Mouse (Mus musculus): ENCODE results near the gene Cbwd1.
A peak's percentile ranks its signal among the peaks of the same experiment; 100 is the strongest.
"Not testable (repeated sequence)": the region's sequence is repeated elsewhere in the genome, so short reads cannot be mapped to it uniquely, and the experiment has no call there.

Cbwd1 gene

DNA sequence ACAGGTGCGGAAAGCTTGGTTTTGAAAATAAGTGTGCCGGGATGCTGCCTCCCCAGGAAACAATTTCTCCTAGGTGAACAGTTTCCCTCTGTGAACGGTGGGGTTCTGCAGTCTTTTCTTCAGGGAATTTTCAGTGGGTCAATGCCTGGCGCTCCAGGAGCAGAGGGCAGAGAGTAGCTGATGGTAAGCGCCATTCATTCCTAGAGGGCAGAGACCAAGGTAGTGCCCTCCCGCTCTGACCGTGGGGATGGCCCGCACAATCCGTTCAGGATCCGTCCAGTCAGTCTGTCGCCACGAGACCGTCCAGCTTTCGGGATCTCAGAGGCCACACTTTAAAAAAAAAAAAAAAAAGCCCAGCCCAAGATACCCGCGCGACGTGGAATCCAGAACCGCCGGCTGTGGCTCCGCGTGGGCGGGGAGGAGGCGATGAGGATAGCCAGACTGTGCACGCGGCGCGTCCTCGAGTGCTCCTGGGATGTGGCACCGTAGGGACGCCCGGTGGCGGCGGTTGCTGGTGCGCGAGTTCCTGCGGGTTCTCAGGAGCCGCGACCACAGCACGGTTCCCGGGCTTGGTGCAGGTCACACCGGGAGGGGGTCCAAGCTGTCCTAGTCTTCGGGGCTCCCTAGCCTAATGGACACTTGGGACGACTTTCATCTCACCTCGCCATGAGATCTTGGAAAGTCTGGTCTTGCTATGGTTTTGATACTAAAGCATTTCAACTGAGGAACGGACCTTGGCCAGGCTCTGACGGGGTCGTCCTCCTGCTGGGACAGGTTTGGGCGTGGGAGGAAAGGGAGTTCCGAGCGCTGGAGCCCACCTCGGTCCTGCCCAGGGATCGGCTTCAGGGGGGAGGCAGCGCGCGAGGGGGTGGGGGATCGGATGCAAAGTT lies 64.2 kb downstream of the Cbwd1 start:
- no peak for DNase-seq (ENCODE audit: low spot score in 2 of 2)

DNA sequence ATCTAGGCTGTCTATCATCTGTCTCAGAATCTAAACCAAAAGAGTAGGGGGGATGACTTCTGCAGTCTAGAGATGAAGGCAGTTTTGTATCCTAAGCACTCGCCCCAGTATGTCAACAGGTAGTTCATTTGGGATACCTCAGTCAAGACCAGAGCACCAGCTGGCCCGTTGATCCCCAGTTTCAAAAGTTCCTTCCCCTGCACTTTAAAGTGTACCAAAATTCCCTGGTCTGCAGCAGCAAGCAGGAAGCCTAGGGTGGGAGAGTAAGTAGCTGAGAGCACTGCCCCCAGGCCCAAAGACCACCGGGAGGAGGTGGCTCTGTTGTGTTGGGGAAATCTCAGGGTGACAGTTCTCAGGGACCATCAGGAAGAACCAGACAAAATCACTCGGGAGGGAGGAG lies 64.9 kb downstream of the Cbwd1 start:
- DNase-seq (ENCODE audit: low spot score in 2 of 2): no peak

DNA sequence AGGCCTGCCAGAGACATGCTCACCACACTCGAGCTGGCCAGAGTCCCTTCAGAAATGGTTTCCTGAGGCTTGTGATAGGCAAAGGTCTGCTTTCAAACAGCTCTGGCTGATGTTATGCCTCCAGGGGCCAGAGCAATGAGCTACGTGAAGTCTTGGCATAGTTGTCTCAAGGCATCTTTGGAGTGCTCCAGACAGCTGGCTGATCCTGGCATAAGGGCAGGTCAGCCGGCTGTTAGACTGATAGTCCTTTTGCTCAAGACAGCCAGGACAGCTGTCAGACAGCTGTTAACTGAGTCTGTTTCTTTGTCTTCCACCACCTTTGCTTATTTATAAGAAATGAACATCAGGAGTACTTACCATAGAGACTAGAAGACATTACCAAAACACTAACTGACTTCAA lies 74.5 kb downstream of the Cbwd1 start:
- DNase-seq (ENCODE audit: low spot score in 2 of 2): no peak

GRCm38 (mm10) chr19:24885504-24885903 lies 75.9 kb downstream of the Cbwd1 start:
- peak in 1 of 2 experiments; percentile 19 for DNase-seq (ENCODE audit: low spot score in 2 of 2)

- no peak for DNase-seq (ENCODE audit: low spot score in 2 of 2)
These were observed 80.2 kb downstream of the Cbwd1 start for GRCm38 (mm10) chr19:24881237-24881636.

GRCm38 (mm10) chr19:24875129-24875870 lies 86.1 kb downstream of the Cbwd1 start, which contains the start of gene Gm10053:
Gm10053 (plus strand) TSS chr19:24875686.
- not testable (repeated sequence) for DNase-seq (ENCODE audit: low spot score in 2 of 2)

DNA sequence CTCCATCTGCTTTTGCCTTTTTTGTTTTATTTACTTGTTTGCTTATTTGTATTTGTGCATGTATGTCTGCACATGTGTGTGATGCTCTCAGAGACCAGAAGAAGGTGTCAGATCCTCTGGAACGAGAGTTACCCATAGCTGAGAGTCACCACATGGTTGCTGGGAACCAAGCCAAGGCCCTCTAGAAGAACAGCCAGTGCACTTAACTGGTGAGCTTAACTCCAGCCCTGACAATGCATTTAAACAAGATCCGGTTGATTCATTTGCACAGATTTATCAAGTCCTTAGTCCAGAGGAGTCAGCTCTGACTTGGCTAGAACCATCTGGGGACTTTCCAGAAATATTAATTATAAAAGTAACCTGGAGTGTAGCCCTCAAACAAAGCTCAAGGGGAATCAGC lies 87.5 kb downstream of the Cbwd1 start:
- no peak for DNase-seq (ENCODE audit: low spot score in 2 of 2)

DNA sequence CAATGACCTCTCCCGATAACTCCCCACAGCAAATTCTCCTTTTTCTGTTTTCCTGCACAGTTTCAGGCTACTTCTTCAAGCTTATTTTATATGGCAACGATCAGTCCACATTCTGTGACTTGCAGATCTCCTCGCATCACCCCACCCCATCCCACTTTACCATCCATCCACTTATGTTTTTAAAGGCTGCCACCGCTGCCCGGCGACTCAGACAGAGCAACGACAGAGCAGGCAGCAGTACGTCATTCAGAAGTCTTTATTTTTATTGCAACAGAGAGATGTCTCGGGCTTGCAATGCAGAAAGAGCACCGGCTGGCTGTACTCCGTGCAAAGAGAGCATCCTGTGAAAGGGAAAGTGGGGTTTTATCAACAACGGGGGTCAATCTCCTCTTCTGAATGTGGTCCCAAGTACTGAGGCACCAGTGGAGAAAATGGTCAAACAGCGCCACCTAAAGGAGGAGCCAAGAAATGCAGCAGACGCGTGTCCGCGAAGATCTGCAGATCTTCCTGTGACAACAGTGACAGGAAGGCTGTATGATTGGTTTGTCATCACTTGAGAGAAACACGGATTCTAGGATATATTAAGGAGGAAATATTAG lies 90.3 kb downstream of the Cbwd1 start:
- DNase-seq (ENCODE audit: low spot score in 2 of 2): peak in 1 of 2 experiments; percentile 55

Measured in spleen, postnatal 14 days (tissue).